In genomic region chr7:77441622-77442021, GRCm38 (mm10) we compare ENCODE assay signal across 11 mouse cellular contexts.
DNase-seq lines count a peak whose midpoint lies in the region; ATAC-seq and TF ChIP-seq lines count a peak whose summit lies in the region.
"Had no signal": no experiment of that assay in that cellular context is flagged by ENCODE, and none has a peak within 500 bp of the region (broad histone marks: within the 10 kb centered on the region; RNA-seq: fewer than 3 reads in every experiment).

No protein-coding gene starts in this region.

- H3K4me2 ChIP-seq in hindbrain, embryonic 14.5 days (replicated peaks) = no peak overlapping the region
- no peak overlapping the region for H3K4me2 ChIP-seq in hindbrain, embryonic 13.5 days
- H3K4me2 ChIP-seq: heart, embryonic 13.5 days had no signal

- no peak for TF ChIP-seq CTCF in lung, adult 2 months (IDR thresholded peaks at IDR 0.05; ENCODE audit: insufficient read depth, low read length)

- no peak overlapping the region for H3K9ac ChIP-seq in hindbrain, embryonic 14.5 days
- no peak overlapping the region for H3K9ac ChIP-seq in hindbrain, embryonic 13.5 days
- H3K9ac ChIP-seq: heart, embryonic 13.5 days had no signal

- no peaks in the 10 kb centered on the region for H3K9me3 ChIP-seq in hindbrain, embryonic 14.5 days (ENCODE audit: control insufficient read depth, low read length)
- H3K9me3 ChIP-seq in hindbrain, embryonic 13.5 days = no peaks in the 10 kb centered on the region
- H3K9me3 ChIP-seq: heart, embryonic 13.5 days had no signal

- WGBS in hindbrain, embryonic 14.5 days = 74% methylated on average over 2 of the region's 2 CpGs
- WGBS in hindbrain, embryonic 13.5 days = 74% methylated on average over 2 of the region's 2 CpGs
- WGBS in lung, adult 2 months = 35% methylated on average over 2 of the region's 2 CpGs

- no peaks in the 10 kb centered on the region for H3K27me3 ChIP-seq in hindbrain, embryonic 14.5 days (ENCODE audit: control insufficient read depth, insufficient read depth, low read length)
- H3K27me3 ChIP-seq in hindbrain, embryonic 13.5 days = no peaks in the 10 kb centered on the region
- H3K27me3 ChIP-seq: heart, embryonic 13.5 days had no signal

- H3K36me3 ChIP-seq in hindbrain, embryonic 14.5 days (replicated peaks; ENCODE audit: control insufficient read depth, insufficient read depth) = no peaks in the 10 kb centered on the region
- H3K36me3 ChIP-seq in hindbrain, embryonic 13.5 days = no peaks in the 10 kb centered on the region
- H3K36me3 ChIP-seq: heart, embryonic 13.5 days had no signal

- ATAC-seq in hindbrain, embryonic 14.5 days (ENCODE audit: low FRiP score) = no peak
- ATAC-seq in hindbrain, embryonic 13.5 days (ENCODE audit: low FRiP score) = no peak

- H3K4me3 ChIP-seq in hindbrain, embryonic 14.5 days (replicated peaks; ENCODE audit: low read length) = no peak overlapping the region
- no peak overlapping the region for H3K4me3 ChIP-seq in hindbrain, embryonic 13.5 days
- H3K4me3 ChIP-seq in lung, adult 2 months (replicated peaks; ENCODE audit: extremely low read depth, low read depth, low read length) = no peak overlapping the region
- H3K4me3 ChIP-seq: heart, embryonic 13.5 days; myocyte had no signal

- no peak for TF ChIP-seq POLR2A in lung, adult 2 months (IDR thresholded peaks at IDR 0.05; ENCODE audit: borderline replicate concordance, extremely low read depth, low read depth, low read length)

- DNase-seq in adrenal gland, postnatal 10 days = peak; percentile 3
- no peak for DNase-seq in adrenal gland, postnatal 4 days (ENCODE audit: low spot score in 2 of 2)
- DNase-seq in hindbrain, embryonic 14.5 days (ENCODE audit: low spot score) = peak; percentile 42
- DNase-seq in lung, postnatal 10 days = peak; percentile 5
- DNase-seq in lung, adult 2 months = no peak
- peak; percentile 4 to 33 for DNase-seq in kidney, postnatal 36 days
- no peak for DNase-seq in thymus, adult 18-20 months
- DNase-seq: lung, postnatal 14 days had no signal

- H3K27ac ChIP-seq in hindbrain, embryonic 14.5 days = no peak overlapping the region
- H3K27ac ChIP-seq in hindbrain, embryonic 13.5 days = no peak overlapping the region
- H3K27ac ChIP-seq: heart, embryonic 13.5 days had no signal

- H3K4me1 ChIP-seq in hindbrain, embryonic 14.5 days (replicated peaks; ENCODE audit: control insufficient read depth, insufficient read depth, low read length) = peaks cover 11% of the 10 kb centered on the region
- peaks cover 14% of the 10 kb centered on the region for H3K4me1 ChIP-seq in hindbrain, embryonic 13.5 days (replicated peaks)
- no peaks in the 10 kb centered on the region for H3K4me1 ChIP-seq in lung, adult 2 months (ENCODE audit: control insufficient read depth, insufficient read depth, low read length)
- H3K4me1 ChIP-seq: heart, embryonic 13.5 days had no signal

Comparison
In these comparisons a context has a peak if more than half of its experiments do, and no peak if none do; other contexts are left out.
1. DNase-seq: peak in adrenal gland, postnatal 10 days (single experiment), hindbrain, embryonic 14.5 days (single experiment), lung, postnatal 10 days (single experiment) and kidney, postnatal 36 days (2 of 2); none in adrenal gland, postnatal 4 days (0 of 2), lung, adult 2 months (single experiment) and thymus, adult 18-20 months (0 of 2).